Mouse (Mus musculus): ENCODE data around the gene Lias. TPM values are rescaled to one million over a fixed set of nuclear protein-coding genes. Genes with fewer than 3 reads are reported as not detected.

Gene Lias
- total RNA-seq (2023): 10 to 100 TPM; 22.1 to 26.1 TPM

GRCm38 (mm10) chr5:65390648-65391644 is at the start of gene Lias, which contains the start of gene Rpl9:
Gene Lias (plus strand): TSS chr5:65391497.
Gene Rpl9 (minus strand): TSS chr5:65391444.

GRCm38 (mm10) chr5:65348168-65348567 is 43.1 kb upstream of the Lias start, which contains the start of gene Klb:
Gene Klb (plus strand): TSS chr5:65348314.

GRCm38 (mm10) chr5:65435806-65436561 is 44.7 kb downstream of the Lias start, which contains the start of gene Ugdh:
Gene Ugdh (minus strand): TSS chr5:65435949.

Other genes with a start within 250 kb of the Lias start
- gene Wdr19, start 191.8 kb upstream of the Lias start, total RNA-seq (2023): 1 to 10 TPM in 1 of 2 experiments, under 1 TPM in 1; 0.68 to 1.2 TPM
- gene Rfc1, start 55.8 kb upstream of the Lias start, total RNA-seq (2023): 10 to 100 TPM; 56.6 to 68.2 TPM
- gene Klb, start 43.2 kb upstream of the Lias start, total RNA-seq (2023): not detected
- 100 to 1,000 TPM; 766 to 837 TPM for gene Rpl9, start 53 bp upstream of the Lias start, total RNA-seq (2023)
- 10 to 100 TPM; 71.0 to 82.5 TPM for gene Ugdh, start 44.5 kb downstream of the Lias start, total RNA-seq (2023)
- not detected for gene Gm43552, start 101.3 kb downstream of the Lias start, total RNA-seq (2023)
- 100 to 1,000 TPM; 168 TPM for gene Smim14, start 145.7 kb downstream of the Lias start, total RNA-seq (2023)
- 10 to 100 TPM; 55.9 to 61.6 TPM for gene Ube2k, start 145.7 kb downstream of the Lias start, total RNA-seq (2023)